Mouse (Mus musculus): ENCODE data around the gene 2010109A12Rik. TPM values are rescaled to one million over a fixed set of nuclear protein-coding genes. Genes with fewer than 3 reads are reported as not detected.

Gene 2010109A12Rik
- 0.26 and 1.0 TPM in 2 replicates for polyA plus RNA-seq (2012; rRNA removed)

DNA sequence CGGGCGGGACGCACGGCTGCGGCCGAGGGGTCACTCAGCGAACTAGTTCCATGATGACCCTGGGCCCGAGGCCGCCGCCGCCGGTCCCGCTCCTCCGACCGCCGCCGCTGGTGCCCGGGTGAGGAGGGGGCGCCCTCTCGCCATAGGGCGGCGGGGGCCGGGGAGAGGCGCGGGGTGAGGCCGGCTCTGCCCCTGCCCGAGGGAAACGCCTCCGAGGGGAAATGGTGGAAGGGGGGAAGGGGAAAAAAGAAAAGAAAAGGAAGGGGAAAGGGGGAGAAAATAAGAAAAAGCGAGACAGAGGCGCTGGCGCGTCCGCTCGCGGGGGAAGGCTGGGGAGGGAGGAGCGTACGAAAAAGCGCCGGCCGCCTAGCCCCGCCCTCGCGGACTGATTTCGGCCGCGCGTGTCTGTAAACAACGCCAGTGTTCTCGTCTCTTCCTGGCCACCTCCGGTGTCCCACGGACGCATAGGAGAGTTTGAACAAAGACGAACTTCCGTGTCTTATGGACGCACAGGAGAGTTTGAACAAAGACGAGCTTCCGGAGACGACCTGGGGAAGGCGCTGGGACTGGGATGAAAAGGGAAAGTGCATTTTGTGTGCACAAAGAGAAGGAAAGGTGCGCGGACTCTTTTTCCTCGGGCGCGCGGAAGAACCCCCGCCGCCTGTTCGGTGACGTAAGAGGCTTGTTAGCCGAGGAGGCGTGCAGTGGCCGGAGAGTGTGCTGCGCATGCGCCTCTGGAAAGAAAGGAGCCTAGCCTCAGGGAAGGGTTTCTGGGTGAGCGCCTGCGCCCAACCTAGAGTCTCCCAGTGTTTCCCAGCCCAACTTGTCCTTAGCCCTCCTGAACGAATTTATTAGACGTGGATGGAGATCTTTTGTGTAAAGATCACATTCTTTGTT, at the start of gene 2010109A12Rik, which contains the start of gene Ccni:
Gene 2010109A12Rik (plus strand): TSS at position 410 of the 897 bp plus-strand sequence.
Gene Ccni (minus strand): TSS at position 387 of the 897 bp plus-strand sequence.
- DNase-seq (ENCODE audit: low read depth) = no peak

DNA sequence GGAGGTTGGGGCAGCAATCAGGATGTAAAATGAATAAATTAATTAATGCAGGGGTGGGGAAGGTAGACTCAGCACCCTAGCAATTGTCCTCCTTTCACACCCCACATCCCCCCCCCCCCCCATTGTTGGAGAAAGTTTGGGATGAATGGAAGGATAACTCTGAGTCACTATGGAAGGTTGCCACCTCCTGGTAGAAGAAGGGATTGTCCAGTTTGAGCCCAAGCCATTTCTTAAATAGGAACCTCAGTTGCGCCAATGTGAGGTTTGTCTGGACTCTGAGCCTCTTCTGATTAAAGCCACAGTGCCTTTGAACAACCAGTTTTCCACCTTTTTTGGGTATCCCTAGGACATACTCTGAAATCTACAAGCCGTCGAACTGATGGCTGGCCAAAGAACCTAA, 42.8 kb upstream of the 2010109A12Rik start:
- no peak for DNase-seq (ENCODE audit: low read depth)

DNA sequence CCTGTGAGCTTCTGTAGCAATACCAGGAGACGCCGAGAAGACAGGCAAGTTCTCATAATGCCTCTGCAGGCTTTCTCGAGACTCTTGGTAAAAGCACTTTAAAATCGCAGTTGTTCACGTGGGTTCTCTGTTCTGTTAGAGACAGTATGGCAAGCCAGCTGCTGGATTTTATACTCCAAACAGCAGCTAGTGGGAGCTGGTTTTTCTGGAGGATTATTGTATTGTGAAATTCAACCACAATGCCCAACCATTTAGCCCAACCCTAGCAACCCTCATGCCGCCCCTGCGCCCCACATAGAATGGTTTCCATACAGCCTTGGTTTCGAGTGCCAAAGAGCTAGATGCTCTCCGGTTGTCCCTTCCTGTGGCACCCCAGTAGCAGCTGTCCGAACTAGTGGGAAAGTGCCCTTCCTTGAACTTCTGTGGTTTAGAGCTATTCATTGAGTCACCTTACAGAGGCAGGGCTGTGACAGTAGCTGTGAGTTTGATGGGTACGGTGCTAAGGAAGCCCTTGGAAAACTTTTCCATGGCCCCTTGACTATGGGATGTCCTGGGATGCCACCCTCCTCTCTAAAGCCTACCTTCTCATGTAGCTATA, 38.3 kb upstream of the 2010109A12Rik start:
- no peak for DNase-seq (ENCODE audit: low read depth)

DNA sequence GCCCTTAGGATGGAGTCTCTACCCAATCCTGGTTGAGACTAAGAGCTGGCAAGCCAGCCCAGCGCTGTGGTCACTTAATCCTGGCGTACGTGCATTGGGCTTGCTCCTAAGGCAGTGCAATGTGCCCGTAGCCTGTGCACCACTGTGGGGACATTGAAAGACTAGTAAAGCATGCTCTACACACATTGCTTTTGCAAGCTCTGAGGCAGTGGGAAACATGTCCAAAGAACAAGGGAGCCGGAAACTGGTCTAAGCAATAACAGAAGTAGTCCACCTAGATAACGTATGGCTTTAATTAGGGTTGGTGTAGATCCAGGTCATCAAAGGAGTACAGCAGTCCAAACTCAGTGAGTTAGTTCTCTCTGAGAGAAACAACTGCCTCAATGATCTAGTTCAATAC, 37.7 kb upstream of the 2010109A12Rik start:
- DNase-seq (ENCODE audit: low read depth) = no peak

DNA sequence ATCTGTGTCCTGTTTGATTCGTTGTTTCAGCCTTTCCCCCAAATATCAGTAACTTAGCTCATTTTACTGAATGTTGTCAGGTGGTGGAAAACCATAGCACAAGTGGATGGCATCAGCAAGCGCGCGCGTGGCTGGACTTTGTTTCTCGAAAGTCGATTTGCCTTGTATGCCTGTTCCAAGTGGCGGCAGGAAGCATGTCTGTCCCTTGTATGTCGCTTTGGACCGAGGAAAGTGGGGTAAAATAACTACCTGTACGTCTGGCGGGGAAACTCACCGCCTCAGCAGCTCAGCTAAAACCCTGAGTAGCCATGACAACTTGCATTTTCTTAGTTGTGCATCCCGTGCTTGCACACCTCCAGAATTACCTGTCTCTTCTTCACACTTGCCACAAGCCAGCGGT, 34.9 kb upstream of the 2010109A12Rik start:
- DNase-seq (ENCODE audit: low read depth) = no peak

DNA sequence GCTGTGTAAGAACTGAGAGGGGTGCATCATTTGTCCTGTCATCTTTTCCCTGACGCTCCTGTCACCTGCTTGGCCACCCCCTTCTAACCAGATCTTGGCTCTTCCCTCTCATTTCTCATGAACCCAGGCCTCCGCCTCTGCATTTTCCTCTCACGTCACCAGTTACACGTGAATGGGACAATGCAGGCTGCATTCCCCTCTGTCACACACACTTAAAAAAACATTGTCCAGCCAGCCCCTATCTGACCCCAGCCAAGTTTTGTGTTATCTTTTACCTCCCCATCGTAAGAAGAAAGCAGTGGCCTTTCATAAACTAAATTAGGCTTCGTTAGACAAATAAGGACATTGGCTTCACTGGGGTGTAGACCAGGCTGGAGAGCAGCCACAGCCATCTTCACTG, 33.8 kb upstream of the 2010109A12Rik start:
- DNase-seq (ENCODE audit: low read depth) = no peak

DNA sequence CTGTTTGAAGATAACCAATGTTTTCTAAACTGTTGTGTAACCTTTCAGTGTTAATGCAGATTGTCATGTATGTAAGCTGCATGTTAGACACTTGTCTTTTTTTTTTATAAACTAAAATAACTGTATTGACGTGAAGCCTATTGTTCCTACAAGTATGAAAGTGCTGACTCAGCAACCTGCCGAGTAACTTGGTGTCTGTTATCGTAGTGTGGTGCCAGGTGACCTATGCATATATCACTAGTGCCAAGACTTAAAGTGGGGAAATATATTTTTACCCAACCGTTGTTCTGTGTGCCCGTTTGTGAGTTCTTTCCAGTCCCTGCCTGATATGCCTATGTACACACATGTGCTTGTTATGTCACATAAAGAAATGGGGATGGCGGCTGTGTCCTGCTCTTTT, 31.6 kb upstream of the 2010109A12Rik start:
- DNase-seq (ENCODE audit: low read depth) = no peak

DNA sequence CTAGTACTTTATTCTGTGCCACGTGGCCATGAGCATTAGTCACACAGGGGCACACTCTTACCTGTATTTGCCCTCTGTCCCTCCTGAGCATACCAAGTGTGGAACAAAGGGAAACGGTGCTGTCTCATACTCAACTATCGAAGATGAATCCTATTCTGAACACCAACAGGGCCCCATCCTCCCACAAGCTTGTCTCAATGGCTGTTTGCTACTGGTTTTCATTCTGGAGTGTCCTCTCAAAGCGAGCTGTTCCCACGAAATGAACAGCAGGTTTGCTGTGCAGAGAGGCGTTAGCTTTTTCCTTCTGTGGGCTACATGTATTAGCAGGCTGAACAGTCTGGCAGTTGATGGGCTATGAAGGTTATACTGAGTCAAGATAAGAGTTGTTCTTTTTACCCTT, 27.7 kb upstream of the 2010109A12Rik start:
- DNase-seq (ENCODE audit: low read depth) = no peak

DNA sequence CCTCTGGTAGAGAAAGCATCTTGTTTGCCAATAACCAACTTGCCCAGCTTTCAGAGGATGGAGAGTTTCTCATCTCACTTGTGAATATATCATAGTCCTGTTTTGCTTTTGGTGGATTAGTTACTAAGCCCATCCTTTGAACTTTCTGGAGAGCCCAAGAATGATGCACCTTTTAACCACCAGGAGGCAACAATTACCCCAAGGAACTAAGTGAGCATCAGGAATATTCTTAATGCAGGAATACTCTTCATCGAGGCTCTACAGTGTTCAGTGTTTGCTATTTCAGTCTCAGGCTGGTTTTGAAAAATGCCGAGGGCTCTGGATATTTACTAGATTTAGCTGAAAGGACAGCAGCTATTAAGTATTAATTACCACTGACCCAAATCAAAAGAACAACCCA, 26.1 kb upstream of the 2010109A12Rik start:
- no peak for DNase-seq (ENCODE audit: low read depth)

DNA sequence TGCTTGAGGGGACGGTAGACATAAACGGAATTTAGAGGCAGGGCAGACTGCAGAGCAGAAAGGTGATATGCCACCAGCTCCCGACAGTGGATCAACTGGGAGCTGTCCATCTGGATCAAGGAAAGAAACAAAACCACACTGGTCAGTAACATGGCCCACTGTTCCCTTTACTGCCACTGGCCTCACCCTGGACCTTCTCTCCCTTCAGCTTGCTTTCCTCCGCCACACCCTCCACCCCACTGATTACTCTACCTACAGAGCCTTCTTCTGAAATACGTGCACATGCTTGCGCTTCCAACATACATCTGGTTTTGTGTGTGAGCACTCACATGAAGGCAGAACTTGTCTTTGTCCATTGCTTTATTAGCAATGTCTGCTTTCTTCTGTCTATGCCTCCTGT, 23.0 kb upstream of the 2010109A12Rik start:
- no peak for DNase-seq (ENCODE audit: low read depth)

DNA sequence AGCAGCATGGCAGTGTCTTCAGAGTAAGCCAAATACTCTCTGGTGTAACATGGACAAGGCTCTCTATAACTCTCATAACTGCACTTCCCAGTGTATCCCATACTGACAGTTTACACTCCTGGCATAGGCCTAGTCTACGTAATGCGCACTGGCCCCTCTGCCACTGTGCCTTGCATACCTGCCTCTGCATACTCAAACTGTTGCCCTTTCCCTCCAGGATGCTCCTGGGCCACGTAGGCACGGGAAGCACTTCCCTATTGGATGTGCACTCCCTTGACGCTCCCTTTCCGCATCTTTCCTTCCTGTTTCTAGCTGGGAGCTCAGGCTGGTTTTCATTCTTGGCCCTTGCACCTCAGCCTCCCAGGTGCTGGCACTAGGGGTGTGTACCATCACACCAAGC, 21.8 kb upstream of the 2010109A12Rik start:
- DNase-seq (ENCODE audit: low read depth) = no peak

DNA sequence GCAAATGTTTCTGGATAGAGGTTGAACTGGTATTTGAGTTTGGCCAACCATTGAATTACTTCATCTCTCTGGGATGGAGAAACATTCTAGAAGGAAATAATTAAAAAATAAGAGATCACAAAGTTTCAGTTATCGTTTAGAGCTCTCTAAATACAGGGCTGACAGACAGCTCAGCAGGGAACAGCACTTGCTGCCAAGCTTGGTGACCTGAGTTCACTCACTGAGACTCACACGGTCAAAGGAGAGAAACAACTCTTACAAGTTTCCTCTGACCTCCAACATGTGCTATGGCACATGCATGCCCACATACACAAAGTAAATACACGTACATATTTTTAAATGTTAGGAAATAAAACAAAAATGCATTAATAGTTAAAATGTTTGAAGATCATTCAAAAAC, 16.7 kb upstream of the 2010109A12Rik start:
- no peak for DNase-seq (ENCODE audit: low read depth)

DNA sequence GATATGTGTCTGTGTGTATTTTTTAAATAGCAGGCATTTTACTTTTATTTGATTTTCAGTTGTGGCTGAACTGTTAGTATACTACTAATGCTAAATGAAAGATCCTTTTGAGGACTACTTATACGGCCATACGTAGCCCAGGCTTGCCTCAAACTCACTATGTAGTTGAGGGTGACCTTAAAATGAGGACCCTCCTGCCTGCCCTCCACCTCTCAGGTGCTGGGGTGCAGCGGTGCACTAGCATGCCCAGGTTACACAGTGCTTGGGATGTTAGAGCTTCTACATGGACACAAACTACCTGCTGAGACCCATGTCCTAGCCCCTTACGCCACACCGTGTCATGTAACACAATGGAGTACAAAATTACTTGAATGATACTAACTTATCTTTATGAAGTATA, 15.9 kb upstream of the 2010109A12Rik start:
- no peak for DNase-seq (ENCODE audit: low read depth)

DNA sequence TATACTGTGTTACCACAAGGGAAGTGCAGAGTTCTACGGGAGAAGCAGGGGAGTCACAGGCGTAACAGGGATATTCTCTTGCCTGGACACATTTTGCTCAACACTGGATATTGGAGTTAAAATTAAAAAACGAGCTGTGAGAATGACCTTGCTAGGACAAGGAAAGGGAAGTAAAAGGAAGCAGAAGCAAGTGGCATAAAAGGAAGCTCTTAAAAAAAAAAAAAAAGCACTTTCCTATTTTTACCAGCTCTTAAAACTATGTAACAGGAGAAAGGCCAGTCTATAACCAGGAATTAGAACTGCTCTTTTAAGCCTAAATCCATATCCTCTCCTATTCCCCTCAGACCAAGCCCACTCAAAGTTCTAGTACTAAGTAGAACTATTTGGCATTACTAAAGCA, 8.1 kb upstream of the 2010109A12Rik start:
- no peak for DNase-seq (ENCODE audit: low read depth)

DNA sequence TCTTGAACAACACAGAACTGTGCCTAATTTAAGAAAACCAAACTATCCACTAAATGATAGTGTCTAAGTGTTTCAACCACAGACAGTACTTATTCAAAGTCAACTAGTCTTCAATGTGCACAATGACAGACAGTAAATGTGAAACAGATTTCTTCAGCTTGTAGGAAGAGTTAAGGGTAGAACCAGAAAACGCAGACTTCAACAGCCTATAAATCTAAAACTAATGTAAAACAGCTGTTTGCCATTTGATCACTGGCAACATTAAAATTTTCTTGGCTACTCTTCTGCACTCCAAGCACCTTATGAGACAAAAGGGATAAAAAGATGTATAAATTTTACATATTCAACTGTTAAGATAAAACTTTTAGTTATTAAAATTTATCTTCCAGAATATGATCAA, 5.1 kb upstream of the 2010109A12Rik start:
- no peak for DNase-seq (ENCODE audit: low read depth)

DNA sequence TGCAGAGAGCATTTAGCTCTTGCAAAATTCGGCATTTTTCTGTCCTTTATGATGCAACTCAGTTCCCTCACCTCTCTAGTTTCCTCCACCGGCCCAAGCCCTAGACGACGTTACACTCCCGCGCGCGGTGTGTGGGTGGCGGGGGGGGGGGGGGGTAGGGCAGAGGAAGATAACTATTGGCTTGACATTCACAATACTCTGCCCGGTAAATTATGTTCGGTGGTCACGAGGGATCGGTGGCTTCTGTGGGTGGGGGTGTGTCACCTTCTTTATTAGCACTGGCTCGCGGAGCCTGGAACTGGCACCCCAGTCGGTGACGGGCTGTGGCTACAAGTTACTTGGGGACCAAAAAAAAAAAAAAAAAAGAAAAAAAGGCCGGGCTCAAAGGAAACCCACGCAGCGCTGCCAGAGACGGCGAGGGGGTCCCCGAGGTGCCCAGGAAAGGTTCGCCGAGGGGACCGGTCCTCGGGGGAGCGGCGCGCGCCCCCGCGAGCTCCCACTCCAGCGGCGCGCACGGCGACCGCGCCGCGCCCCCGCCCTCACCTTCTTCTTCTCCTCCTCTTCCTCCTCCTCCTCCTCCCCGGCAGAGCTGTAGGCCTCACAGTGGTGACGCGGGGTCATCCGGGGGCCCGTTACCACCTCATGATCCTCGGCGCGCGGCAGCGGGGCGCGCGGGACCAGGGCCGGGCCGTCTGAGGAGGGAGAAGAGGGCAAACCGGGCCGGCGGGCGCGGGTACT, 778 bp upstream of the 2010109A12Rik start:
- DNase-seq (ENCODE audit: low read depth) = no peak

DNA sequence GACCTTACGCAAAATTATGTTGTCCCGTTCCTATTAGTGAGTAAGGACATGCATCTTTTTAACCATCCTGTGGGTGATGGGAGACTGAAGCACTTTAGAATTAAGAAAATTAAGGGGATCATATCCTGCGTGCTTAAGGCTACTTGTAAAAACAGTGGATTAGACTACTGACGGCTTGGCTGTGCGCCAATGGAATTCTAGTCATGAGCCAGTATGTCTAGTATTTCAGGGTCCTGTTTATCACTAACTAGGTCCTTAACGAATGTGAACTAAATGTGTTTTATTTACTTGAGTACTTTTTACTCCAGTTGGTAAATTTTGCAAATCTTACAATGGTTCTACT, 659 bp downstream of the 2010109A12Rik start:
- DNase-seq (ENCODE audit: low read depth) = no peak

DNA sequence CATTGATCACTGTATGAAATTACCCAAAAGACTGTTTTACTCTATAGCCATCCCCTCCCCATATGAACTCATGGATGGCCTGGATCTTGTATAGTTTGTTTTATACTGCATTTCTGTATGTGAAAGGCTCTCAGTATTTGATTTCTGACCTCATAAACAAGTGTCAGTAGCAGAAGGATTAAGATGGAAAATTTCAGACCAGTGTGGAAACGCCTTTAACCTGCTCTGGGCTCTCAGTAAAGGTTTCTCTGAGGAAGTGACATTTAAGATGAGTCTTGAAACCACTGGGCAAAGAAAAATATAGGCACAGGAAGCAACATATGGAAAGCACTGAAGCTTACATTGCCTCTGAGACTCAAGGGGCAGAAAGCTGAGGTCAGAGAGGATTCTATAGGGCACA, 1.2 kb downstream of the 2010109A12Rik start:
- no peak for DNase-seq (ENCODE audit: low read depth)

DNA sequence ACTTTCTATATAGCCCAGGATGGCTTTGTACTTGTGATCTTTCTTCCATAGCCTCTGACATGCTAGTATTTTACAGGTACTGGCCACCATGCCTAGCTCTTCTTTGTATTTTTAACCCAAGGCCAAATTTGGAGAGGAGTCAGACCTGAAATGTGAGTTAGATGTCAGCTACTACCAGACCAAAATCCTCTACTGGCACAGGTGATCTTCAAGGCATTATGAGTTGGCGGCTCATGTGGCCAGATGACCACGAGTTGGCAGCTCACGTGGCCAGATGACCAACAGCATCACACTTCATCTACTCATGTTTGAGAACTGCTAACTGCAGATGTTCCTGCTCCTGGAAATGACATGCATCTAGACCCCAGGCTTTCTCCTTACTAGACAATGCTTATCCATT, 12.1 kb downstream of the 2010109A12Rik start:
- DNase-seq (ENCODE audit: low read depth) = peak; percentile 49

DNA sequence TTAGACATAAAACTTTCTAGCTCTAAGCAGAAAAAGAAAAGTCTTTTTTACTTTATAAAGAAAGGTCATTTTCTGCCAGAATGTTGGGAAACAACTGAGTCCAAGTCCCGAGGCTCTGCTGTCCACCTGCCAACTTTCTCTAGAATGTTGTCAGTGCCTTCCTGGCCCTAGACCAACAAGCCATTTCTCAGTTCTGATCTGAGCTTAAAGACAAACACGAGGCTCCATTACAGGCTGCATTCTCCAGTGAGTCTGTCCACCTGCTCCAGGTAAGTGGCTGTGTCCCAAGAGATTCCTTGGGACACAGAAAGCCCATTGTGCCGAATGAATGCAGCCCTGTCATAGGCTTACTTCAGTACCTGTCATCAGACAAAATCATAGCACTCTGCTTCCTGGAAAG, 15.3 kb downstream of the 2010109A12Rik start:
- DNase-seq (ENCODE audit: low read depth) = peak; percentile 97

DNA sequence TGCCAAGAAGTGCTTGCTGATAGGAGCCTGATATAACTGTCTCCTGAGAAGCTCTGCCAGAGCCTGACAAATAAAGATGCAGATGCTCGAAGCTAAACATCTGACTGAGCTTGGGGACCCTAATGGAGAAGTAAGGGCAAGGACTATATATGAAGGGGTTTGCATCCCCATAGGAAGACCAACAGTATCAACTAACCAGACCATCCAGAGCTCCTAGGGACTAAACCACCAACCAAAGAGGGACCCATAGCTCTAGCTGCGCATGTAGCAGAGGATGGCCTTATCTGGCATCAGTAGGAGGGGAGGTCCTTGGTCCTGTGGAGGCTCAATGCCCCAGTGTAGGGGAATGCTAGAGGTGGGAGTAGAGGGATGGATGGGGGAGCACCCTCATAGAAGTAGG, 18.2 kb downstream of the 2010109A12Rik start:
- DNase-seq (ENCODE audit: low read depth) = no peak

DNA sequence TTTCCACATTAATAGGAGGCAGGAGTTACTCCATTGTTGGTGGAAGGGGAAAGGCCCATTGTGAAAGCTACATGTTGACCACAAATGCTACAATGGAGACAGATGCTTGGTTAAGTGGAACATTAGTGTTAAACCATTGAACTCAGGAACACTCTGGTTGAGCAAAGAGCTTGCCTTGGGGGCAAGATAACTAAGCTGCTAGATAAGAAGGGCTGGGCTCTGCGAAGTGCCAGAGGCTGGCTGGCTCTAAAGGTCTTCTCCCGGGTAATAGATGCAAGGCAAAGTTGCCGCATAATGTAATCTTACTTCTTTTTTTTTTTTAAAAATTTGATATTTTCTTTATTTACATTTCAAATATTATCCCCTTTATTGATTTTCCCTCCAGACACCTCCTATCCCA, 20.8 kb downstream of the 2010109A12Rik start:
- DNase-seq (ENCODE audit: low read depth) = no peak

DNA sequence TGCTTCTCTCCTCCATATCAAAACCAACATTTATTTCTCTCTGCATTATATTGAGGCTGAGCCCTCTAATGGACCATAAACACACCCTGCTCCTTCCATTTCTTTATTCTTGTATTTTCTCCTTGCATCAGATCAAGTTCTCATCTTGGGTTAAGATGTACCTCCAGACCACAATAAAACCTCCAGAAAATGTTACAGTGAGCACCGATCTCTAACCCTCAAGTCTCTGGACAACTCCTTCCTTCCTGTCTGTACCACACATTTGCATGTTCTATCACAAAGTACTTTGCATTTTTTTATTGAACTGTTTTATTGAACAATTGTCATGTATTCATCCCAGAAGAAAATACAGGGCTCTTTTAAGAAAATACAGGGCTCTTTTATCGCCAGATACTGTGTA, 23.2 kb downstream of the 2010109A12Rik start:
- DNase-seq (ENCODE audit: low read depth) = no peak

All from gonadal fat pad, adult 2 months (tissue).